Mouse (Mus musculus) ovary, postnatal 10 days (tissue): ENCODE measurements at regions not wholly inside any gene's neighbourhood (a gene's known extent, or its start where the extent isn't known, plus 50 kb on each side); places are given as distances from the start of the nearest gene placed in this dataset.

ENCODE experiments used
- DNase-seq: peaks from one replicate; pipeline ENCODE4 v3.0.0; 2022; ENCODE audit warnings: low spot score

- no peak for DNase-seq
Observed at GRCm38 (mm10) chr4:84035347-84035746, 510.0 kb downstream of the Ccdc171 start.

- no peak for DNase-seq
Observed at GRCm38 (mm10) chr4:84037535-84037934, 512.2 kb downstream of the Ccdc171 start.

GRCm38 (mm10) chr4:84050243-84050642, 524.9 kb downstream of the Ccdc171 start:
- no peak for DNase-seq

GRCm38 (mm10) chr4:84056863-84057502, 531.6 kb downstream of the Ccdc171 start:
- no peak for DNase-seq

GRCm38 (mm10) chr4:84060187-84060586, 534.8 kb downstream of the Ccdc171 start:
- no peak for DNase-seq

- no peak for DNase-seq
Observed at GRCm38 (mm10) chr4:84063755-84064154, 538.4 kb downstream of the Ccdc171 start.

- DNase-seq: peak; percentile 81
Observed at GRCm38 (mm10) chr4:84064614-84065456, 539.5 kb downstream of the Ccdc171 start.

GRCm38 (mm10) chr4:84065457-84066124, 540.2 kb downstream of the Ccdc171 start:
- no peak for DNase-seq

- DNase-seq: no peak
Observed at GRCm38 (mm10) chr4:84067931-84068575, 542.7 kb downstream of the Ccdc171 start.

- DNase-seq: no peak
Observed at GRCm38 (mm10) chr4:84068947-84069663, 543.8 kb downstream of the Ccdc171 start.

- no peak for DNase-seq
Observed at GRCm38 (mm10) chr4:84069681-84070080, 544.3 kb downstream of the Ccdc171 start.

GRCm38 (mm10) chr4:84070089-84070488, 544.7 kb downstream of the Ccdc171 start:
- no peak for DNase-seq

GRCm38 (mm10) chr4:84072096-84072495, 546.8 kb downstream of the Ccdc171 start:
- no peak for DNase-seq

GRCm38 (mm10) chr4:84076526-84076925, 551.2 kb downstream of the Ccdc171 start:
- no peak for DNase-seq

- DNase-seq: no peak
Observed at GRCm38 (mm10) chr4:84079516-84079915, 554.2 kb downstream of the Ccdc171 start.

- no peak for DNase-seq
Observed at GRCm38 (mm10) chr4:84081518-84081917, 556.2 kb downstream of the Ccdc171 start.

- no peak for DNase-seq
Observed at GRCm38 (mm10) chr4:84088166-84088565, 562.8 kb downstream of the Ccdc171 start.

- no peak for DNase-seq
Observed at GRCm38 (mm10) chr4:84092509-84092908, 567.2 kb downstream of the Ccdc171 start.

GRCm38 (mm10) chr4:84095237-84095636, 569.9 kb downstream of the Ccdc171 start:
- DNase-seq: no peak

- no peak for DNase-seq
Observed at GRCm38 (mm10) chr4:84096081-84096480, 570.7 kb downstream of the Ccdc171 start.

- no peak for DNase-seq
Observed at GRCm38 (mm10) chr4:84099071-84099470, 573.7 kb downstream of the Ccdc171 start.

- no peak for DNase-seq
Observed at GRCm38 (mm10) chr4:84101923-84102322, 573.2 kb downstream of the Bnc2 start.
